Mouse (Mus musculus): ENCODE measurements around the gene Rbm6. TPM values are rescaled to one million over a fixed set of nuclear protein-coding genes. Genes with fewer than 3 reads are reported as not detected.
A peak's percentile ranks its signal among the peaks of the same experiment; 100 is the strongest.

Rbm6 gene
- 19.0 and 24.5 TPM in 2 replicates for polyA plus RNA-seq (2012; rRNA removed)

DNA sequence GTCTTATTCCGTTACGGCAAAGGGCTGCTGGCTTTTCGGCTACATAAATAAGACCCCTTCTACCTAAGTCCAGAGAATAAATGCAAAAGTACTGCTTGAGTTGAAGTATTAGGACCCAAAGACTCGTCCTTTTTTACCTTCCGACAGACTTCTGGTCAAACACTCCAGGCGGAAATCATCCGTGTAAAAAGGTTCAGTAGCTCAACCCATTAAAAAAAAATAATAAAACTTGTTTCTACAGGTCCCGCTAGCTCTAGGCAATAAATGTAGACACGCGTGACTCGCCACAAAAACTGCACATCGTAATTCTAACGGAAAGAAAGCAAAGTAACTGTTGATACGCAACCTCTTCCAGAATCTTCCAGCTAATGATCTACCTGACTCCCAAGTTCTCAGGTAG is at the start of gene Rbm6:
Gene Rbm6, minus strand, starts transcription at position 101 of the 400 bp plus-strand sequence.
- WGBS, result 4% methylated on average over 14 of the region's 14 CpGs
- no peak for DNase-seq (ENCODE audit: low read depth, low spot score)

- 87% methylated on average over 5 of the region's 5 CpGs for WGBS
- DNase-seq (ENCODE audit: low read depth, low spot score), result no peak
Observed at GRCm38 (mm10) chr9:107919441-107919840, 46.4 kb upstream of the Rbm6 start.

DNA sequence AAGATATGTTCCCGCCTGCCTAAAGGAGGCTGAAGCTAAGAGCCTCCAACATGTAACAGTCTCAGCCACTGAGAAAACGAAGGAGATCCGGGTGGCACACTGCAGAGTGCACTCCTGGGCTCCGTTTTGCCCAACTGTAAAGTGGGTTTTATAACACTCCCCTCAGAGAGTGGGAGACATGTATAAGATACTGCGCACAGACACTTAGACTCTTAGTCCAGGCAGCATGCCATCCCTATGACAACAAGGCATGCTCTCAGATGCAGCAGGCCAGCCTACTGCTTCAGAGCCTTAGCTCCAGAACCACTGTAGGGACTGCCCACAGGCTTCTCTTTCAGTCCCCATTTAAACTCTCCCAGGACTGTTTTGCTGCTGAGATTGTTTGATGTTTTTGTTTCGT is 45.8 kb upstream of the Rbm6 start:
- 88% methylated on average over 6 of the region's 6 CpGs for WGBS
- no peak for DNase-seq (ENCODE audit: low read depth, low spot score)

DNA sequence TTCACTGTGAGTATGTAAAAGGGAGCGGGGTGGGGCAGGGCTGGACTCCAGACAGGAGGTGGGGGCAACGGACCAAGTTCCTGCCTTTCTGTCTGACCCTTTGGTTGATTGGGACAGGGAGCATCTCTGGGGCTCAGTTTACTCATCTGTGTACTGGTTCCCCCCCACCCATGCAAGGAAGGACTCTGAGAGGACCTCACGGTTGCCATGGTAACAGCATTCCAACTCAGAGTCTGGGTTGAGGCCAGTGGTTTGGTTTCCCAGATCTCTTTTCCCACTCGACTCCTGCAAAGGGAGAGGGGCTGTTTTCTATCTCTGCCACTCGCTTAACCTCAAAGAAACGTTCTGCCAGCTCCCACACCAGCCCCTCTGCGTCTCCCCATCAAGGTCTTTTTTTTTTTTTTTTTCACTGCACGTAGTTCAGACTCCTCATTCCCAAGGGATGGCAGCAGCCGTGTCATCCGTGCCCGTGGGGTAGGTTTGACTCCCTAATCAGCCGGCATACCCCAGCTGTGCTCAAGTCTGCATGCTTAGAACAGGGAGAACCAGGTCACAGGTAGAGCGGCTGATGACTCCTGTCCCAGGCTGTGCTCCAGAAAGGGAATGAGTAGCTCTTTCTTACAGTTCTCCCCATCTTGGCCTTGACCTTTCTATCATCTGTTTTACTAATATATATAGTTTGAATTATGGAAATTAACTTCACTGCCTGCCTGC is 45.0 kb upstream of the Rbm6 start:
- 68% methylated on average over 13 of the region's 13 CpGs for WGBS
- no peak for DNase-seq (ENCODE audit: low read depth, low spot score)

DNA sequence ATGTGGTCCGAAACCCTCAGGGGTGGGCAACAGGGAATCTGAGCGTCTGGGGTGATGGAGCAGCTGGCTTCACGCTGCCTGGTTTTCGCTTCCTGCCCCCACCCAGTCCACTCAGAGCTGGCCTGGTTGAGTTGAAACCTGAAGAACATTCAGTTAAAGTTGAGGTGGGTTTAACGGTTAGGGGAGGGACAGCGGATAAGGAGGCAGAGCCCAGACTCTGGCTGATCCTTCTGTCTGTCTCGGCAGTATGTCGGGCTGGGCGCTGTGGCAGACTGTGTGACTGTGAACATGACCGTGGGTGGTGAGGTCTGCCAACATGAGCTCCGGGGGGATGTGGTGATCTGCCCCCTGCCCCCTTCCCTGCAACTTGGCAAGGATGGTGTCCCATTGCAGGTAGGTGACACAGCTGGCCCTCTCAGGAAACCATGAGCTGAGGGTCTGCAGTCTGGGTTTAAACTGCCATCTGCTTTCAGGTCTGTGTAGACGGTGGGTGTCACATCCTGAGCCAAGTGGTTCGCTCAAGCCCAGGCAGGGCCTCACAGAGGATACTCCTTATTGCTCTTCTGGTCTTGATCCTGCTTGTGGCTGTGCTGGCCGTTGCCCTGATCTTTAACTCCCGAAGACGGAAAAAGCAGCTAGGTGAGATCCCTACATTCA is 41.9 kb upstream of the Rbm6 start:
- WGBS, result 88% methylated on average over 16 of the region's 16 CpGs
- DNase-seq (ENCODE audit: low read depth, low spot score), result no peak

DNA sequence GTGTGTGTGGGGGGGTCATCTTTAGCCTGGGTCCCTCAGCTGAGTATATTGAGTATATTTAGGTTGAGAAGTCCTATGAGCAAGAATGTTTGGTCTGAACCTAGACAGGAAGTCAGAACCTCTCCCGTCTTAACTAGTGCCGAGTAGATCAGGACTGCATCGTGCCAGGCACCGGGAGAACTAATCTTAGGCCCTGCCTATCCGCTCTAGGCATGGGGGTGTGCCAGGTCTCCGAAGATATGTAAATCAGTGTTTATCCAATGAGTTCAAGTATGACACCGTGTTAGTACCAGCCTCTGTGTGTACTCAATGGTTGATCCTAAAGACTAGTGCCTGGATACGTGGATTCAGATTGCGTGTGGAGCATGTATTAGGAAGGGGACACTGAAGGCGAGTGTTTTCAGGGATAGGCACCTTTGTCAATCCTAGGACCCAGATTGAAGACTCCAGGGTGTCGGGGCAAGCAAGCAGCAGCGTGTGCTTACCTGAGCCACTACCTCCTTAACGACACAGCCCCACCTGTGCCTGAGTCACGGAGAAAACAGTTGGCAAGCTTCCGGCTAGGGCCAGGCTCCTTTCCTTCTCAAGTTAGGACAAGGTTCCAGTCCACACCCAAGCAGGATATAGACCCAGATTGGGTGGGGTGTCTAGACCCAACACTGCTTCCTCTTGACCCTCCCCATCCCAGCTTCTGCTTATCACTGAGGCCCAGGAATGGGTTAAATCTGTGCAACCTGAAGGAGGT is 37.2 kb upstream of the Rbm6 start:
- DNase-seq (ENCODE audit: low read depth, low spot score), result peak; percentile 96
- 26% methylated on average over 15 of the region's 15 CpGs for WGBS

- DNase-seq (ENCODE audit: low read depth, low spot score), result peak; percentile 90
- WGBS, result 15% methylated on average over 18 of the region's 18 CpGs
Observed at GRCm38 (mm10) chr9:107908410-107909158, 35.5 kb upstream of the Rbm6 start.

- 16% methylated on average over 14 of the region's 14 CpGs for WGBS
- no peak for DNase-seq (ENCODE audit: low read depth, low spot score)
Observed at GRCm38 (mm10) chr9:107907801-107908120, 34.7 kb upstream of the Rbm6 start.

GRCm38 (mm10) chr9:107906967-107907800 is 34.1 kb upstream of the Rbm6 start:
- WGBS, result 12% methylated on average over 31 of the region's 31 CpGs
- no peak for DNase-seq (ENCODE audit: low read depth, low spot score)

GRCm38 (mm10) chr9:107906252-107906966 is 33.4 kb upstream of the Rbm6 start, which contains the start of gene Mst1r:
TSS of gene Mst1r (plus strand) at chr9:107906873.
- no peak for DNase-seq (ENCODE audit: low read depth, low spot score)
- WGBS, result 8% methylated on average over 19 of the region's 19 CpGs

GRCm38 (mm10) chr9:107904726-107905125 is 31.7 kb upstream of the Rbm6 start:
- 3% methylated on average over 4 of the region's 4 CpGs for WGBS
- DNase-seq (ENCODE audit: low read depth, low spot score), result no peak

- 56% methylated on average over 17 of the region's 17 CpGs for WGBS
- DNase-seq (ENCODE audit: low read depth, low spot score), result no peak
Observed at GRCm38 (mm10) chr9:107901627-107901914, 28.5 kb upstream of the Rbm6 start.

- no peak for DNase-seq (ENCODE audit: low read depth, low spot score)
- WGBS, result 40% methylated on average over 44 of the region's 44 CpGs
Observed at GRCm38 (mm10) chr9:107900840-107901626, 28.0 kb upstream of the Rbm6 start.

DNA sequence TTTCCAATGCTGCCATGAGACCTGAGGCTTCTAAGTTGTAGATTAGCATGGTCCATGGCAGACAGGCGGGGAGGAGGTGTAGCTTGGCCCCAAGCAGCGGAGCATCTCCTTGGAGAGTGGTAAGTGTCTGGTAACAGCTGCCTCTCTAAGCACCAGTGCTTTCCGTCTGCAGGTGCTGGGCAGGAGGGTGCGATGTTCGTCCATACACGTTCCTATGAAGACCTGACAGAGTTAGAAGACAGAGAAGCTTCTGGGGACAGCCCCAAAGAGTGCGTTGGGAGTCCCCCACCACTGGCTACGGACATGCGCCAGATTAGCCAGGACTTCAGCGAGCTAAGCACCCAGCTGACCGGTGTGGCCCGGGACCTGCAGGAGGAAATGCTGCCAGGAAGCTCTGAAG is 26.8 kb upstream of the Rbm6 start:
- DNase-seq (ENCODE audit: low read depth, low spot score), result no peak
- WGBS, result 91% methylated on average over 12 of the region's 12 CpGs

GRCm38 (mm10) chr9:107898563-107898962 is 25.5 kb upstream of the Rbm6 start:
- no peak for DNase-seq (ENCODE audit: low read depth, low spot score)
- 95% methylated on average over 10 of the region's 10 CpGs for WGBS

- no peak for DNase-seq (ENCODE audit: low read depth, low spot score)
Observed at GRCm38 (mm10) chr9:107891023-107891422, 18.0 kb upstream of the Rbm6 start.

DNA sequence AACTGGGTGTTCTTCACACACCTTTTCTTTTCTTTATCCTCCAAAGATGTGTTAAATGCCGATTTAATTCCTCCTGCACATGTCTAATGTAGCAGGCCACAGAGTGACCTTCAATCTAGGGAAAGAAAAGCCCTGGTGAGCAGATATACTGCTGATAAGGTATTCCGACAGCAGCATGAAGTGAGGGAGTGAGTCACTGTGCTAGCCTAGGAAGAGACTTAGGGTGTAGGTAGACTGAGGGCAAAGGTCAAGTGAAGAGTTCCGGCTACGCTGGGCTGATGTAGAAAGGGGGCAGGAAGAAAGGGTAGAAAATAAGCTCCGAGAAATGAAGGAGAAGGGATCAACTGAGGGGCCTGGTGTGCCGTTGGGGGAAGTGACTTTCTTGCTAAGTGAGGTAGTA is 17.2 kb upstream of the Rbm6 start:
- WGBS, result 36% methylated on average over 6 of the region's 6 CpGs
- no peak for DNase-seq (ENCODE audit: low read depth, low spot score)

More at GRCm38 (mm10) chr9:107891023-107891422, 18.0 kb upstream of the Rbm6 start:
- WGBS, result 98% methylated on average over 1 of the region's 1 CpGs

DNA sequence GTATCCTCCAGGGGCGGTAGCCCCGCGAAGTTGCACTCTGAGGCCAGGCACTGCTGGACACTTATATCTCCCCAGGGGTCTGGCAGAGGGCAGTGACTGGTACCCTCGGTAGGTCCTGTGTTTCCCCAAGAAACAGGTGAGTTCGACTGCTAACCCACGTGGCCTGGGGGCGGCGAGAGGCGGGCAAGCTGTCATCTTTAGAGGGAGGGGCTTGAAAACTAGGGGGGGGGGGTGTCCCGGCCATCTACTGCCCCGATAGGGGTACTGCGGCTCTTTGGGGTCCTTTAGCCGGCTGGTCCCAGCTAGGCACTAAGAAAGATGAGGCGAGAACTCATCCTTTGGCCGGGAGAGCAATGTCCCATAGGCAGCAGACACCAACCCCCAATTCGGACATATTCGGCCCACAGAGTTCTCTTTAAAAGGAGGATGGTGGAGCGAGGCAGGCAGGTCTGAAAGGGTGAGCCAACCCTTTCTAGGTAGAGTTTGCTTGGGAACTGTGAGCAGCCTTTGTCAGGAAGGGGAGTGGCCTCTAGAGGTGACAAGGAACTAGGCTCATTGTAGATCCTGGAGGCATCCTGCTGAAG is 15.3 kb upstream of the Rbm6 start:
- no peak for DNase-seq (ENCODE audit: low read depth, low spot score)
- WGBS, result 1% methylated on average over 18 of the region's 18 CpGs
